Mouse (Mus musculus): ENCODE measurements at regions not wholly inside any gene's neighbourhood (a gene's known extent, or its start where the extent isn't known, plus 50 kb on each side); places are given as distances from the start of the nearest gene placed in this dataset.

GRCm38 (mm10) chr5:39251021-39251420 lies 374.4 kb upstream of the Clnk start:
- TF ChIP-seq MAFK (IDR thresholded peaks at IDR 0.05; ENCODE audit: insufficient read depth, low read depth, low read length) (no peak), CHD2 (IDR thresholded peaks at IDR 0.05; ENCODE audit: low read depth, low read length) (no peak), HCFC1 (IDR thresholded peaks at IDR 0.05; ENCODE audit: borderline replicate concordance, insufficient read depth, low read length) (no peak)

Measured in ES-E14 (cell line).